Mouse (Mus musculus): ENCODE measurements around the gene Rhox4a2.

Gene Rhox4a2

DNA sequence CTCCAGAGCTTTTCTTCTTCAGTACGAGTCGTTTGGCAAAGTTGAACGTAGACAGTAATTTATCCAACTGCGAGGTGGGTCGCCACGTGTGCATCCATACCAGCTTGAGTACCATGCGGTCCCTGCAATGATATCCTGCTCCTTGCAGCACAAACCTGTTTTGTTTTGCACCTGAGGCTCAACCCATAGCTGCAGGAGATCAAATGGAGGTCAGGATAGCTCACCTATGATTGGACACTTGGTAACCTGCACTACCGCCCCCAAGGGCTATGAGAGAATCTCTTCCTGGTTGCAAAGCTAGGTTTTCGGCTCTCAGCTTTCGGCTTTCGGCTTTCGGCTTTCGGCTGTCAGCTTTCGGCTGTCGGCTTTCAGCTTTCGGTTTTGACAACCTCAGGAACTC, at the start of gene Rhox4a2:
Gene Rhox4a2 (plus strand): TSS at position 301 of the 400 bp plus-strand sequence.
- WGBS: 94% methylated on average over 9 of the region's 16 CpGs

DNA sequence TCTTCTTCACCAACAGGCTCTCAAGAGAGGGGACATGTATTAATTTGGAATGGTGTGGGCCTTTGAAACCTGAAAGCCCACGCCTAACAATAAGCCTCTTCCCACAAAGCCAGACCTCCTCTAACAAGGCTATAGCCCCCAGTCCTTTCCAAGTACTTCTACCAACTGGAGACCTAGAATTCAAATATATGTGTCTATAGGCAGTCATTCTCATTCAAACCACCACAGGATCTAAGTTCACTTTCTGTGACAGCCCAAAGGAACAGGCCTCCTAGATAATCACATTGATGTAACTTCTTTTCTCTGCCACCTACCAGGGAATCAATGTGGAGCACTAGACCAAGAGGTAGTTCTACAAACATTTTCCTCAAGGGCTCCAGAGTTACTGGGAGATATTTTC, 10.9 kb upstream of the Rhox4a2 start, which contains the start of gene Rhox3a2:
Gene Rhox3a2 (plus strand): TSS at position 301 of the 400 bp plus-strand sequence.
- WGBS: no CpG with 5 or more reads among the region's 1 CpGs

DNA sequence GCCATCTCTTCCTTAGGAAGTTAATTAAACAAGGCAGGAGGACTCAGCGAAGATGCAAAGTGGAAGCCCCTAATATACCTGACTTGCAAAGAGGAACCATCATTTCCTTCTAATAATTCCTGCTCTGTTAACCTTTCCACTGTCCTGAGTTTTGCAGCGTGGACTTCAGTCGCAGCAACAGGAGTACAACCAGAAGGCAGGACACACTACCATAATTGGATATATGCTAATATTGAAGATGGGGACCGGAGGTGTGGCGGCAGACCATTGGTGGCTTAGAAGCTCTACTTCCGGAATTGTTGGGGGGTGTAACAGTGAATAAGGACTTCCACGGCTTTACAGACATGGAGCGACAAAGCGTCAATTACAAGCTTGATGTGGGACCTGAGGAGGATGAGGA, 21.1 kb downstream of the Rhox4a2 start, which contains the start of gene Rhox2b:
Gene Rhox2b (plus strand): TSS at position 301 of the 400 bp plus-strand sequence.
- WGBS: no CpG with 5 or more reads among the region's 9 CpGs

DNA sequence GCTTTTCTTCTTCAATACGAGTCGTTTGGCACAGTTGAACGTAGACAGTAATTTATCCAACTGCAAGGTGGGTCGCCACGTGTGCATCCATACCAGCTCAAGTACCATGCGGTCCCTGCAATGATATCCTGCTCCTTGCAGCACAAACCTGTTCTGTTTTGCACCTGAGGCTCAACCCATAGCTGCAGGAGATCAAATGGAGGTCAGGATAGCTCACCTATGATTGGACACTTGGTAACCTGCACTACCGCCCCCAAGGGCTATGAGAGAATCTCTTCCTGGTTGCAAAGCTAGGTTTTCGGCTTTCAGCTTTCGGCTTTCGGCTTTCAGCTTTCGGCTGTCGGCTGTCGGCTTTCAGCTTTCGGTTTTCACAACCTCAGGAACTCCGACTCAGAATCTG, 41.5 kb downstream of the Rhox4a2 start, which contains the start of gene Rhox4b:
Gene Rhox4b (plus strand): TSS at position 301 of the 400 bp plus-strand sequence.
- WGBS: 94% methylated on average over 15 of the region's 15 CpGs
